24 mouse cellular contexts compared by ENCODE assay signal in genomic region chr9:58054032-58054431, GRCm38 (mm10). TPM values are rescaled to one million over a fixed set of nuclear protein-coding genes. Genes with fewer than 3 reads are reported as not detected.
DNase-seq lines count a peak whose midpoint lies in the region; ATAC-seq lines count a peak whose summit lies in the region.
"Had no signal": no experiment of that assay in that cellular context is flagged by ENCODE, and none has a peak within 500 bp of the region (broad histone marks: within the 10 kb centered on the region; RNA-seq: fewer than 3 reads in every experiment).

No protein-coding gene starts in this region.

- H3K27ac ChIP-seq in hindbrain, embryonic 13.5 days: peak overlapping the region; percentile 55; the same call in 1 of the 2 replicates
- no peak overlapping the region for H3K27ac ChIP-seq in hindbrain, embryonic 14.5 days
- H3K27ac ChIP-seq in embryonic facial prominence, embryonic 10.5 days (replicated peaks): peak overlapping the region; percentile 65; the same call in 1 of the 2 replicates
- H3K27ac ChIP-seq in forebrain, embryonic 16.5 days (ENCODE audit: low read length): peak overlapping the region; percentile 41; the same call in 1 of the 2 replicates
- peak overlapping the region; percentile 72 for H3K27ac ChIP-seq in midbrain, embryonic 15.5 days
- H3K27ac ChIP-seq: embryonic facial prominence, embryonic 12.5 days; hindbrain, postnatal 0 days; limb, embryonic 10.5 days; liver, embryonic 15.5 days; lung, embryonic 15.5 days; stomach, embryonic 15.5 days had no signal

- no peak for DNase-seq in hindbrain, embryonic 14.5 days (ENCODE audit: low spot score)
- DNase-seq in embryonic facial prominence, embryonic 10.5 days (ENCODE audit: low spot score): no peak
- DNase-seq in right cerebral cortex, postnatal 14 days: no peak
- DNase-seq in right cerebral cortex, postnatal 36 days (ENCODE audit: low spot score in 2 of 2): no peak
- DNase-seq: adrenal gland, postnatal 25 days; cerebellum, adult 9-10 months; liver; lung, postnatal 36 days; retina, postnatal 1 day; right cerebral cortex, postnatal 4 days; thymus, postnatal 36 days had no signal

- H3K4me1 ChIP-seq in hindbrain, embryonic 13.5 days (replicated peaks): peaks cover 52% of the 10 kb centered on the region
- H3K4me1 ChIP-seq in hindbrain, embryonic 14.5 days (replicated peaks; ENCODE audit: control insufficient read depth, insufficient read depth, low read length): peaks cover 45% of the 10 kb centered on the region
- peaks cover 60% of the 10 kb centered on the region for H3K4me1 ChIP-seq in embryonic facial prominence, embryonic 10.5 days
- peaks cover 44% of the 10 kb centered on the region for H3K4me1 ChIP-seq in forebrain, embryonic 16.5 days (replicated peaks; ENCODE audit: control insufficient read depth, insufficient read depth, low read length)
- peaks cover 44% of the 10 kb centered on the region for H3K4me1 ChIP-seq in midbrain, embryonic 15.5 days
- H3K4me1 ChIP-seq: liver, embryonic 15.5 days; lung, embryonic 15.5 days; megakaryocyte, embryonic 14.5 days; stomach, embryonic 15.5 days had no signal

- H3K9ac ChIP-seq in hindbrain, embryonic 13.5 days: no peak overlapping the region
- H3K9ac ChIP-seq in hindbrain, embryonic 14.5 days: no peak overlapping the region
- H3K9ac ChIP-seq in forebrain, embryonic 16.5 days (replicated peaks; ENCODE audit: low read depth, low read length): no peak overlapping the region
- no peak overlapping the region for H3K9ac ChIP-seq in midbrain, embryonic 15.5 days
- H3K9ac ChIP-seq: embryonic facial prominence, embryonic 12.5 days; liver, embryonic 15.5 days; lung, embryonic 15.5 days; neural tube, embryonic 13.5 days; stomach, embryonic 15.5 days had no signal

- ATAC-seq in hindbrain, embryonic 13.5 days (ENCODE audit: low FRiP score): no peak
- no peak for ATAC-seq in hindbrain, embryonic 14.5 days (ENCODE audit: low FRiP score)
- ATAC-seq in forebrain, embryonic 16.5 days: peak; percentile 34
- ATAC-seq in midbrain, embryonic 15.5 days (replicated peaks): no peak
- ATAC-seq: CD4-positive, CD25-positive, alpha-beta regulatory T cell, adult 4 months; hindbrain, postnatal 0 days had no signal

- H3K4me2 ChIP-seq in hindbrain, embryonic 13.5 days: no peak overlapping the region
- H3K4me2 ChIP-seq in hindbrain, embryonic 14.5 days (replicated peaks): no peak overlapping the region
- no peak overlapping the region for H3K4me2 ChIP-seq in forebrain, embryonic 16.5 days (ENCODE audit: low read length)
- H3K4me2 ChIP-seq in midbrain, embryonic 15.5 days: no peak overlapping the region
- H3K4me2 ChIP-seq: embryonic facial prominence, embryonic 12.5 days; heart, embryonic 11.5 days; liver, embryonic 15.5 days; lung, embryonic 15.5 days; neural tube, embryonic 13.5 days; stomach, embryonic 15.5 days had no signal

- no peaks in the 10 kb centered on the region for H3K36me3 ChIP-seq in hindbrain, embryonic 13.5 days
- no peaks in the 10 kb centered on the region for H3K36me3 ChIP-seq in hindbrain, embryonic 14.5 days (replicated peaks; ENCODE audit: control insufficient read depth, insufficient read depth)
- H3K36me3 ChIP-seq in embryonic facial prominence, embryonic 10.5 days (replicated peaks): no peaks in the 10 kb centered on the region
- H3K36me3 ChIP-seq in forebrain, embryonic 16.5 days (ENCODE audit: control insufficient read depth, insufficient read depth): no peaks in the 10 kb centered on the region
- H3K36me3 ChIP-seq in midbrain, embryonic 15.5 days (replicated peaks): no peaks in the 10 kb centered on the region
- H3K36me3 ChIP-seq: embryonic facial prominence, embryonic 12.5 days; limb, embryonic 10.5 days; liver, embryonic 15.5 days; lung, embryonic 15.5 days; neural tube, embryonic 13.5 days; stomach, embryonic 15.5 days had no signal

- H3K27me3 ChIP-seq in hindbrain, embryonic 13.5 days: peaks cover 30% of the 10 kb centered on the region
- no peaks in the 10 kb centered on the region for H3K27me3 ChIP-seq in hindbrain, embryonic 14.5 days (ENCODE audit: control insufficient read depth, insufficient read depth, low read length)
- peaks cover 61% of the 10 kb centered on the region for H3K27me3 ChIP-seq in embryonic facial prominence, embryonic 10.5 days (replicated peaks; ENCODE audit: low read depth, poor library complexity, severe bottlenecking)
- H3K27me3 ChIP-seq in forebrain, embryonic 16.5 days (replicated peaks; ENCODE audit: control insufficient read depth, insufficient read depth, low read length): no peaks in the 10 kb centered on the region
- H3K27me3 ChIP-seq in midbrain, embryonic 15.5 days (replicated peaks): no peaks in the 10 kb centered on the region

- H3K9me3 ChIP-seq in hindbrain, embryonic 13.5 days: no peaks in the 10 kb centered on the region
- no peaks in the 10 kb centered on the region for H3K9me3 ChIP-seq in hindbrain, embryonic 14.5 days (ENCODE audit: control insufficient read depth, low read length)
- no peaks in the 10 kb centered on the region for H3K9me3 ChIP-seq in embryonic facial prominence, embryonic 10.5 days
- no peaks in the 10 kb centered on the region for H3K9me3 ChIP-seq in forebrain, embryonic 16.5 days (ENCODE audit: control insufficient read depth, low read length)
- no peaks in the 10 kb centered on the region for H3K9me3 ChIP-seq in midbrain, embryonic 15.5 days
- H3K9me3 ChIP-seq: embryonic facial prominence, embryonic 12.5 days; limb, embryonic 10.5 days; liver, embryonic 15.5 days; lung, embryonic 15.5 days; megakaryocyte, embryonic 14.5 days; neural tube, embryonic 13.5 days; stomach, embryonic 15.5 days had no signal

- 100% methylated on average over 1 of the region's 1 CpGs for WGBS in hindbrain, embryonic 13.5 days
- 92% methylated on average over 1 of the region's 1 CpGs for WGBS in hindbrain, embryonic 14.5 days
- WGBS in embryonic facial prominence, embryonic 10.5 days: 98% methylated on average over 1 of the region's 1 CpGs
- 75% methylated on average over 1 of the region's 1 CpGs for WGBS in forebrain, embryonic 16.5 days
- 86% methylated on average over 1 of the region's 1 CpGs for WGBS in midbrain, embryonic 15.5 days

- H3K4me3 ChIP-seq in hindbrain, embryonic 13.5 days: no peak overlapping the region
- no peak overlapping the region for H3K4me3 ChIP-seq in hindbrain, embryonic 14.5 days (replicated peaks; ENCODE audit: low read length)
- H3K4me3 ChIP-seq in embryonic facial prominence, embryonic 10.5 days: no peak overlapping the region
- H3K4me3 ChIP-seq in forebrain, embryonic 16.5 days (replicated peaks; ENCODE audit: low read length): no peak overlapping the region
- no peak overlapping the region for H3K4me3 ChIP-seq in midbrain, embryonic 15.5 days
- H3K4me3 ChIP-seq: embryonic facial prominence, embryonic 12.5 days; limb, embryonic 10.5 days; liver, embryonic 15.5 days; lung, embryonic 15.5 days; megakaryocyte, embryonic 14.5 days; neural tube, embryonic 13.5 days; stomach, embryonic 15.5 days had no signal

RNA-seq across cellular contexts. Expression of gene Stra6, which starts 9.6 kb away (rescaled TPM):
- 19.1 and 20.1 TPM in 2 replicates for polyA plus RNA-seq in hindbrain, embryonic 13.5 days (2015; fragmentation: Nextera tagmentation; extraction: Ambion mirVana)
- 18.1 and 22.1 TPM in 2 replicates for polyA plus RNA-seq in hindbrain, embryonic 14.5 days (2014; fragmentation: Nextera tagmentation; extraction: Ambion mirVana)
- polyA plus RNA-seq in embryonic facial prominence, embryonic 10.5 days (2016; fragmentation: Nextera tagmentation; extraction: Ambion mirVana): 33.6 and 47.2 TPM in 2 replicates
- polyA plus RNA-seq in forebrain, embryonic 16.5 days (2015; fragmentation: Nextera tagmentation; extraction: Ambion mirVana): 9.2 and 11.7 TPM in 2 replicates
- 15.0 and 15.7 TPM in 2 replicates for polyA plus RNA-seq in midbrain, embryonic 15.5 days (2015; fragmentation: Nextera tagmentation; extraction: Ambion mirVana)

RNA-seq across cellular contexts. Expression of gene Cyp11a1, which starts 47.8 kb away (rescaled TPM):
- 0.31 and 0.57 TPM in 2 replicates for polyA plus RNA-seq in hindbrain, embryonic 13.5 days (2015; fragmentation: Nextera tagmentation; extraction: Ambion mirVana)
- 0.39 and 1.5 TPM in 2 replicates for polyA plus RNA-seq in hindbrain, embryonic 14.5 days (2014; fragmentation: Nextera tagmentation; extraction: Ambion mirVana)
- not detected in 2 replicates for polyA plus RNA-seq in embryonic facial prominence, embryonic 10.5 days (2016; fragmentation: Nextera tagmentation; extraction: Ambion mirVana)
- polyA plus RNA-seq in forebrain, embryonic 16.5 days (2015; fragmentation: Nextera tagmentation; extraction: Ambion mirVana): 0.30 and 0.66 TPM in 2 replicates
- polyA plus RNA-seq in midbrain, embryonic 15.5 days (2015; fragmentation: Nextera tagmentation; extraction: Ambion mirVana): 0.44 and 1.1 TPM in 2 replicates
- polyA plus RNA-seq: CD4-positive, CD25-positive, alpha-beta regulatory T cell, adult 4 months; heart, embryonic 11.5 days had no signal
